Mouse (Mus musculus): ENCODE results near the gene 6330409D20Rik. TPM values are rescaled to one million over a fixed set of nuclear protein-coding genes. Genes with fewer than 3 reads are reported as not detected.

Gene 6330409D20Rik
- 3.9 TPM in 2 replicates for polyA plus RNA-seq (2015; fragmentation: Nextera tagmentation; extraction: Ambion mirVana)

GRCm38 (mm10) chr2:32740916-32741272, at the start of gene 6330409D20Rik:
Gene 6330409D20Rik (minus strand): TSS chr2:32741016.
- H3K36me3 ChIP-seq, result peaks cover 15% of the 10 kb centered on the region
- ATAC-seq, result peak; percentile 6; the same call in 1 of the 2 replicates
- WGBS, result 8% methylated on average over 11 of the region's 11 CpGs
- H3K9me3 ChIP-seq, result no peaks in the 10 kb centered on the region
- peaks cover 44% of the 10 kb centered on the region for H3K4me1 ChIP-seq (replicated peaks)
- H3K27me3 ChIP-seq, result peaks cover 4% of the 10 kb centered on the region; the same call in 1 of the 2 replicates
- peak within 1 kb of the TSS; percentile 75 for H3K4me3 ChIP-seq (replicated peaks)
- H3K4me2 ChIP-seq (replicated peaks), result peak within 1 kb of the TSS; percentile 84
- H3K27ac ChIP-seq, result peak within 1 kb of the TSS; percentile 88
- H3K9ac ChIP-seq (replicated peaks), result peak within 1 kb of the TSS; percentile 87

- Histone ChIP-seq H3K36me3 (peaks cover 46% of the 10 kb centered on the region), H3K9me3 (no peaks in the 10 kb centered on the region), H3K4me2 (replicated peaks) (no peak overlapping the region), H3K27ac (no peak overlapping the region), H3K27me3 (no peaks in the 10 kb centered on the region), H3K4me1 (replicated peaks) (peaks cover 3% of the 10 kb centered on the region; the same call in 1 of the 2 replicates), H3K9ac (replicated peaks) (no peak overlapping the region), H3K4me3 (replicated peaks) (no peak overlapping the region)
- no peak for ATAC-seq
- 80% methylated on average over 2 of the region's 2 CpGs for WGBS
Measured at GRCm38 (mm10) chr2:32788581-32788980, 47.8 kb upstream of the 6330409D20Rik start.

GRCm38 (mm10) chr2:32787176-32787575, 46.4 kb upstream of the 6330409D20Rik start:
- H3K9me3 ChIP-seq, result no peaks in the 10 kb centered on the region
- H3K9ac ChIP-seq (replicated peaks), result no peak overlapping the region
- no peak overlapping the region for H3K27ac ChIP-seq
- H3K4me1 ChIP-seq (replicated peaks), result peaks cover 3% of the 10 kb centered on the region; the same call in 1 of the 2 replicates
- H3K4me2 ChIP-seq (replicated peaks), result no peak overlapping the region
- ATAC-seq, result no peak
- peaks cover 33% of the 10 kb centered on the region for H3K36me3 ChIP-seq
- no peaks in the 10 kb centered on the region for H3K27me3 ChIP-seq
- 61% methylated on average over 6 of the region's 6 CpGs for WGBS
- H3K4me3 ChIP-seq (replicated peaks), result no peak overlapping the region

DNA sequence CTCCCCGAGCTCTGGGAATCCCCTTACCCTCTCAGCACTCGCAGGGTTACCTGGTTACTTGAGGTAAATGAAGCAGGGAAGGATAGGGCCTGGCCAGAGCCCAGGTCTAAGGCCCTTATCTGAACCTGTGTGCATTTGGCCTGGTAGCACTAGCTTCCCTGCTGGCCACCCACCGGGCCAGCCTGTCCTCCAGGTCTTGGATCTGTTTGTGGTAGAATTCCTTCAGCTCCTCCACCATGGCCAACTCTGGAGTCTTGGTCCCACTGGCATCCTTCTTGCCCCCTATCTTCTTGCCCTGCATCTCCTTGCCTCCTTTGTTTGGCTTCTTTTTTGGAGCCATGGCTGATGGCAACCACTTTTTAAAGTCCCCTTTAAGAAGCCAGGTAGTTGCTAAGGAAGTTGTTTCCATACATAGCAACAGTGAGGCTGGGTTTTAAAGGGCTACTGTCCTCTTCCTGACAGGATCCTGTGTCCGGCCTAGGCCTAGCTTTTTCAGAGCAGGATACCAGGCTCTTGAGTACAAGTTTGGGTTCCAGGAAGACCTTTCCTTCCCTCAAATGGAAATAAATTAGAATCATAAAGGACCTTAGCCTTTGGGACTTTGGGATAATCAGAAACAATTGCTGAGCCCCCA, 43.3 kb upstream of the 6330409D20Rik start, which contains the start of gene Cfap157:
Gene Cfap157 (minus strand): TSS at position 381 of the 634 bp plus-strand sequence.
- Histone ChIP-seq H3K4me3 (replicated peaks) (no peak within 1 kb of the TSS), H3K4me2 (replicated peaks) (no peak within 1 kb of the TSS), H3K36me3 (peaks cover 10% of the 10 kb centered on the region), H3K9me3 (no peaks in the 10 kb centered on the region), H3K27me3 (no peaks in the 10 kb centered on the region), H3K9ac (replicated peaks) (no peak within 1 kb of the TSS), H3K4me1 (replicated peaks) (peaks cover 3% of the 10 kb centered on the region; the same call in 1 of the 2 replicates), H3K27ac (no peak within 1 kb of the TSS)
- WGBS, result 63% methylated on average over 4 of the region's 4 CpGs
- ATAC-seq, result no peak

GRCm38 (mm10) chr2:32781710-32782109, 40.9 kb upstream of the 6330409D20Rik start:
- Histone ChIP-seq H3K27ac (no peak overlapping the region), H3K9ac (replicated peaks) (no peak overlapping the region), H3K27me3 (0 out of 2 replicates have a peak, but pooled peaks cover 6% of the 10 kb centered on the region), H3K36me3 (no peaks in the 10 kb centered on the region), H3K4me3 (replicated peaks) (no peak overlapping the region), H3K4me1 (replicated peaks) (peaks cover 3% of the 10 kb centered on the region; the same call in 1 of the 2 replicates), H3K4me2 (replicated peaks) (no peak overlapping the region), H3K9me3 (no peaks in the 10 kb centered on the region)
- 84% methylated on average over 6 of the region's 6 CpGs for WGBS
- ATAC-seq, result no peak

DNA sequence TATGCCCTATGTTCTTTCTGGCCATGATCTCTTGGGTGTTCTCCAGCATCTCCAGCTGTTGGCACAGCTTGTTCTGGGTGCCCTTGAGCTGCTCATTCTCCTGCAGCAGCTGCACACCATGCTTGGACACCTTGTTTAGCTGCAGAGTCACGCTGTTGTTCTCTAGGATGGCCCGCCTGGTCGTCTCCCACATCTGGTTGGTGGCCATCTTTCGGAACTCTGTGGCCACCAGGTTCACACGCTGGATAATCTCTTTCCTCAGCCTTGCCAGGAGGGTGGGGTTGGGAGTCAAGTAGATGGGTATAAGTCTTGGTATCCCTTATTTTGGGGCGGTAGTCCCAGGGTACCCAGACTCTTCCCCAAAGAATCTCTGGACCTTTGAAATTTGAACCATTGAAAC, 38.9 kb upstream of the 6330409D20Rik start:
- Histone ChIP-seq H3K27me3 (peaks cover 10% of the 10 kb centered on the region; the same call in 1 of the 2 replicates), H3K36me3 (no peaks in the 10 kb centered on the region), H3K4me2 (replicated peaks) (no peak overlapping the region), H3K4me1 (replicated peaks) (peaks cover 18% of the 10 kb centered on the region), H3K27ac (no peak overlapping the region), H3K9me3 (no peaks in the 10 kb centered on the region), H3K9ac (replicated peaks) (no peak overlapping the region), H3K4me3 (replicated peaks) (no peak overlapping the region)
- 91% methylated on average over 6 of the region's 6 CpGs for WGBS
- ATAC-seq, result no peak

DNA sequence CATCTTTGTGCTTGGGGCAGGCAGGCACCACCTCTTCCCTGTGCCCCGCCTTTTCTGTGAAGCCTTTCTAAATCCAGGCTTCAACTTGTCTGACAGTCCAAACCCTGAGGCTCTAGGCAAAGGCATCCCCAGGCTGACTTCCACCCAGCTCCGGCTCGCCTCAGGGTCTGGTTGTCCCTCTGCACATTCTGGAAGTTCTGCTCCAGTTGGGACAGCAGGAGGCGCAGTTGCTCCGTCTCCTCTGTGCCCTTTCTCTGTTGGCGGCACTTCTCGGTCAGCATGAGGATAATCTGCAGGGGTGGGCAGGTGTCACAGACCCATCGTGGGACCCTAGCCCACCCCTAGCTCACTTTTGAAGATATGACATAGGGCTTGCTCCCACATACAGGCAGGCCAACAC, 38.3 kb upstream of the 6330409D20Rik start:
- H3K4me2 ChIP-seq (replicated peaks), result no peak overlapping the region
- no peaks in the 10 kb centered on the region for H3K36me3 ChIP-seq
- H3K4me1 ChIP-seq (replicated peaks), result peaks cover 18% of the 10 kb centered on the region
- WGBS, result 13% methylated on average over 8 of the region's 8 CpGs
- no peak overlapping the region for H3K9ac ChIP-seq (replicated peaks)
- H3K27me3 ChIP-seq, result peaks cover 10% of the 10 kb centered on the region; the same call in 1 of the 2 replicates
- H3K4me3 ChIP-seq (replicated peaks), result no peak overlapping the region
- H3K27ac ChIP-seq, result no peak overlapping the region
- no peak for ATAC-seq
- no peaks in the 10 kb centered on the region for H3K9me3 ChIP-seq

DNA sequence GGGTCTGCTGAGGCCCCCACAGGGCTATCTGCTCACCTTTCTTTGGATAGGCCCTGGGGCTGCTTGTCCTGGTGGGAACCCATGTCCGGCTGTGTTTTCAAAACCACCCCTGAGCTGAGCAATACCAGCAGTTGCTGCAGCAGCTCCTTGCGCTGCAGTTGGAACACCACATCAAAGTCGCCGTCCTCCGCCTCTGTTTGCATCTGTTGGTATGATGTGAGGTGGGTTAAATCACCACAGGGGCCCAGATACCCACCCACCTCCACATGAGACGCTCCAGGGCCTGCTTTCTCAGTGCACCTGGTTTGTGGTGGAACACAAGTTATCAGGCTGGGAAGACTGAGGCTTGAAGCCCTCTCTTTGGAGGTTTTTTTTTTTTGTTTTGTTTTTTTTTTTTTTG, 37.3 kb upstream of the 6330409D20Rik start:
- H3K4me1 ChIP-seq (replicated peaks), result peaks cover 16% of the 10 kb centered on the region
- no peak overlapping the region for H3K4me3 ChIP-seq (replicated peaks)
- peaks cover 10% of the 10 kb centered on the region; the same call in 1 of the 2 replicates for H3K27me3 ChIP-seq
- no peak overlapping the region for H3K4me2 ChIP-seq (replicated peaks)
- no peak overlapping the region for H3K9ac ChIP-seq (replicated peaks)
- ATAC-seq, result no peak
- no peak overlapping the region for H3K27ac ChIP-seq
- no peaks in the 10 kb centered on the region for H3K9me3 ChIP-seq
- H3K36me3 ChIP-seq, result no peaks in the 10 kb centered on the region
- WGBS, result 93% methylated on average over 6 of the region's 6 CpGs

DNA sequence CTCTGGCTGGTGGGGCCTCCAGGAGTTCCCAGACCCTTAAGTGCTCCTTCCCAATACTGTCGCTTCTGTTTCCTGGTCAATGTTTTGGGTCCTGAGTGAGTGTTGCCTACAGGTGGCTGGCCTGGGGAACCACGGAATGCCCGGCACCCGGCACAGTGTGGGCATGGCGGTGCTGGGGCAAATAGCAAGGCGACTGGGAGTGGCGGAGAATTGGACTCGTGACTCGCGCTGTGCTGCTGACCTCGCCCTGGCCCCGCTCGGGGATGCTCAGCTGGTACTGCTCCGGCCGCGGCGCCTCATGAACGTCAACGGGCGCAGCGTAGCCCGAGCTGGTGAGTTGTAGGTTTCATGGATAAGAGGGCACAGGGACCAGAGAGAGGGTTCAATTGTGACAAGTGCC, 35.4 kb upstream of the 6330409D20Rik start:
- ATAC-seq, result no peak; the same call in 1 of the 2 replicates

DNA sequence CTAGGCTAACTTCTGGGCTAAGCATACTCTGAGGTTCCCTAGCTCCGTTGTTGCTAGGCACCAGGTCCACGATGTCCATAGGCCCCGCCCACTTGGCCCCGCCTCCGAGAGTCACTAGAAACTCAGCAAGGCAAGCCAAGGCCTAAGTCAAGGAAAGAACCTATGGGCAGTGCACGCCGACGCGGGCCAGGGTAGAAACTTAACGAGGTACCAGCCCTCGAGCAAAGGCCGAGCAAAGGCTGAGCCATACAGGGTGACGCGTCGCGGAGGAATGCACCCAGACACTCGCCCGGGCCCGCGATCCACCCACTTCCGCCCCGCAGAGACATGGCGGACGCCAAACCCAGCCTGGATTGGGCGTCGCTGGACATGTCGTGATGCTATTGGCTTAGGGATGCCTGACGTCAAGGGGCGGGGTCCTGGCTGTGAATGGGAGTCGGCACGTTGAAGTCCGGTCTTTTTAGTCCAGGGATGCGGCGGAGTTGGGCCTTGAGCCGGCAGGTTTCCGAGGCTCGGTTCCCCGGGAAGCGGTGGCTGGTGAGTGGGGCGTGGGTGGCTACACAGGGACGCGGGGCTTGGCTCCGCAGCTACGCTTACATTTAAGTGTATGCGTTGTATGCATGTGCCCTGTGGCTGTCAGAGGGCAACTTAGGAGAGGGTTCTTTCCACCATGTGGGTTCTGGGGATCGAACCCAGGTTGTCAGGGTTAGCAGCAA, 34.7 kb upstream of the 6330409D20Rik start, which contains the start of the genes Ttc16 and Ptrh1:
Gene Ttc16 (minus strand): TSS at position 275 of the 716 bp plus-strand sequence.
Gene Ptrh1 (plus strand): TSS at position 428 of the 716 bp plus-strand sequence.
- peak within 1 kb of the TSS; percentile 74 for H3K4me2 ChIP-seq (replicated peaks)
- H3K9me3 ChIP-seq, result no peaks in the 10 kb centered on the region
- peaks cover 16% of the 10 kb centered on the region for H3K4me1 ChIP-seq (replicated peaks)
- peak within 1 kb of the TSS; percentile 62 for H3K4me3 ChIP-seq (replicated peaks)
- peak within 1 kb of the TSS; percentile 66 for H3K9ac ChIP-seq (replicated peaks)
- ATAC-seq, result peak; percentile 98
- peak within 1 kb of the TSS; percentile 48; the same call in 1 of the 2 replicates for H3K27ac ChIP-seq
- peaks cover 10% of the 10 kb centered on the region; the same call in 1 of the 2 replicates for H3K27me3 ChIP-seq
- no peaks in the 10 kb centered on the region for H3K36me3 ChIP-seq
- under 1% methylated on average over 46 of the region's 46 CpGs for WGBS

More for the DNA sequence above, 35.4 kb upstream of the 6330409D20Rik start:
- Histone ChIP-seq H3K4me1 (replicated peaks) (peaks cover 16% of the 10 kb centered on the region), H3K4me3 (replicated peaks) (peak overlapping the region; percentile 62), H3K9ac (replicated peaks) (peak overlapping the region; percentile 66; the same call in 1 of the 2 replicates), H3K9me3 (no peaks in the 10 kb centered on the region), H3K27me3 (peaks cover 10% of the 10 kb centered on the region; the same call in 1 of the 2 replicates), H3K4me2 (replicated peaks) (peak overlapping the region; percentile 74), H3K27ac (no peak overlapping the region), H3K36me3 (no peaks in the 10 kb centered on the region)
- WGBS, result 18% methylated on average over 22 of the region's 22 CpGs

GRCm38 (mm10) chr2:32772626-32773279, 31.9 kb upstream of the 6330409D20Rik start:
- Histone ChIP-seq H3K4me2 (replicated peaks) (no peak overlapping the region), H3K27ac (no peak overlapping the region), H3K9me3 (no peaks in the 10 kb centered on the region), H3K27me3 (peaks cover 10% of the 10 kb centered on the region; the same call in 1 of the 2 replicates), H3K9ac (replicated peaks) (no peak overlapping the region), H3K4me3 (replicated peaks) (no peak overlapping the region), H3K4me1 (replicated peaks) (peaks cover 21% of the 10 kb centered on the region), H3K36me3 (no peaks in the 10 kb centered on the region)
- ATAC-seq, result no peak
- 87% methylated on average over 8 of the region's 8 CpGs for WGBS
